Mouse (Mus musculus) T-helper 2 cell (primary cell): ENCODE results near the gene Cnst.
"Not testable (repeated sequence)": the region's sequence is repeated elsewhere in the genome, so short reads cannot be mapped to it uniquely, and the experiment has no call there.

Source experiments
- in situ Hi-C: fragments of 300-600 bp; cut with MboI, MseI; formaldehyde crosslinking; loops from one replicate; pipeline ENCODE4 v1.15.1; 2025; ENCODE audit warnings: high pct_unique_total_duplicates

The Cnst gene

DNA sequence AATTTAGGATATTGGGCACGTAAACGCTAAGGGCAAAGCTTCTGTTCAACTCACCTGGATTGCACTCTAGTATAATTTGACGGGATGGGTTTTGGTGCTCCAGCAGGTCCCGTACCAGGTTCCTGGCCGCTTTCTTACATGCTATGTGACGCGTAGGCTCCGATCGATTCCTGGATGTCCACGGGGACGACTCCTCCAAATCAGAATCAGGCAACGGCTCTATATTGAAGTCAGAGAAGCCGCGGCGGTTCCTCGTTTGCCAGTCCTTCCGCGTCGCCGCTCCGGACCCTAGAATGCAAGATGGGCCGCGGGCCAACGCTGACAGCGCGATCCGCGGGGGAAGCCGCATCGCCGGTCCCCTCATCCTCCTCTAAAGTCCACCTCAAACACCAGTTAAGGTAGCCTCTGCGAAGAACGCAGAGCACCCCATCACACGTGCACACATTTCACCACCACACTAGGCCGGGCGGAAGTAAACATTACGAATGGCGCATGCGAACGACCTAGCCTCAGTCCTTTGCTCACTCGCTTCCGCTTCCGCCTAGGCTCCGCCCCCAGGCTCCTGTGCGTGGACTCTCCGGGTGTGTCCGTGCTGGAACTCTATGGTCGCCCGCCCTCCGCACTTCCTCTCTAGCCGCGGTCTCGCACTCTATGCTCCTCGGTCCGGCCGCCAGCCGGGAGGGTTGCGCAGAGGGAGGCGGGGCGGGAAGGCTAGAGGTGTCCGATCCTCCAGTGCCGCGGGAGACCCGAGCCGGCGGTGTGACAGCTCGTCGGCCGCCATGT lies at the start of gene Cnst, which contains the start of gene Tfb2m:
Gene Cnst (plus strand): TSS at position 603 of the 783 bp plus-strand sequence.
Gene Tfb2m (minus strand): TSS at position 500 of the 783 bp plus-strand sequence.
- in situ Hi-C loops = not testable (repeated sequence)

DNA sequence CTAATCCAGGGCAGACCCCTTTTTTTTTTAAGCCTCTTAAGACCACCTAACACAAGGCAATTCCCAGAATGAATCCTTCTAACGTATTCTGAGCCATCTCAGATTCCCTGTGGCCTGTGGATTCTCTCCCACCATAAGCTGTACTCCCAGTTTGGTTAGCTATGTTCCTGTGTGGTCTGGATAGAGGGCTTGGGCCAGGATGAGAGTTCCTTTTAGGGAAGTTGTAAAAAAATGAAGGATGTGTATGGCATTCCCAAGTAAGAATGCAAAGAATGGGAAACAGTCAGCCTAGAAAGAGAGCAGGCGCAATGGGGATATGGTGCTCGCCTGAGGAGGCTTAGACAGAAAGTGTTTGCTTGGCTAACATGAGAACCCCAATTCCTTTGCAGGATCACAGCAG lies 46.9 kb upstream of the Cnst start:
- in situ Hi-C loops = no loop called here

DNA sequence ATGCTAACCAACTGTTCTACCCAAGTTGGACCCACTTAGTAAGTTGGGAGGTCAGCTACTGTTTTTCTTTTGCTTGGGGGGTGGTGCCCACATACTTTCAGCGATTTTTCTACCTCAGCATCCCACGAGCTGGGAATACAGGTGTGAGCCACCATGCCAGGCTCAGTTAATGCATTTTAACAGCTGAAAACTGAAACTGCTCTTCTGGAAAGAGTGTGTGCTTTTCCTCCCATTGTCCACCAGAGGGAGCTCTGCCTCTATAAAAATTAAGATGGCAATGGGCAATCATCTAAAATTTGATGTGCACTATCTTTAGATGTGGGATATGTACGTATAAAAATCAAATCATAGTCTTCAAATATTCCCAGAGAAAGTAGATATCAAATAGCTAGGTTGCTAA lies 43.6 kb upstream of the Cnst start:
- in situ Hi-C loops = no loop called here

DNA sequence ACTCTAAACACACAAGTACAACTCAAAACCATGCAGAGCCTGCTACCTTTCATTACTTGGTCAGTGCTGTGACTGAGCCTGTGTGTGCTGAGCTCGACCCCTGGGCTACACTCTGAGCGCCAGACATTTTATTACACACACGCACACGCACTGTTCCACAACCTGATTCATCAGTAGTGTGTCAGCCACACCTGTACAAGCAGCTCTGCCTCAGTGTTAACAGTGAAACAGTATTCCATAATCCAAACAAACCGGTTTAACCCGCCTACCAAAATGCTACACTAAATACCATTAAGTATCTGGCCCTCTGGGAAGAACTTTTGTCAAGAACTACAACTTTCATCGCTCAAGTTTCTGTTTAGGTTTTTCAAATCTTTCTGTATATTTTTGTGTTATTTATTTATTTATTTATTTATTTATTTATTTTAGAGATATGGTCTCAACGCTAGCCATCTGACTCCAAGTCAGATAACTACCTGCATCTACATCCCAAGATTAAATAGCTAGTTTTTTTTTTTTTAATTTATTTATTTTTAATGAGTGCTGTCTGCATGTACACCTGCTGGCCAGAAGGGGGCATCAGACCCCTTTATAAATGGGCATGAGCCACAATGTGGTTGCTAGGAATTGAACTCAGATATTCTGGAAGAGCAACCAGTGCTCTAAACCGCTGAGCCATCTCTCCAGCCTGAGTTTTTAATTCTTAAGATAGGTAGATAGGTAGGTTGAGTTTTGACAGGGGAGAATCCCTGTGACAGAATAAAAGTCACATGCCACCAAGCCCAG lies 39.4 kb upstream of the Cnst start:
- in situ Hi-C loops = loop anchor here (5.0 kb wide), 1 partner anchor 126 kb away; no protein-coding TSS in a partner anchor

DNA sequence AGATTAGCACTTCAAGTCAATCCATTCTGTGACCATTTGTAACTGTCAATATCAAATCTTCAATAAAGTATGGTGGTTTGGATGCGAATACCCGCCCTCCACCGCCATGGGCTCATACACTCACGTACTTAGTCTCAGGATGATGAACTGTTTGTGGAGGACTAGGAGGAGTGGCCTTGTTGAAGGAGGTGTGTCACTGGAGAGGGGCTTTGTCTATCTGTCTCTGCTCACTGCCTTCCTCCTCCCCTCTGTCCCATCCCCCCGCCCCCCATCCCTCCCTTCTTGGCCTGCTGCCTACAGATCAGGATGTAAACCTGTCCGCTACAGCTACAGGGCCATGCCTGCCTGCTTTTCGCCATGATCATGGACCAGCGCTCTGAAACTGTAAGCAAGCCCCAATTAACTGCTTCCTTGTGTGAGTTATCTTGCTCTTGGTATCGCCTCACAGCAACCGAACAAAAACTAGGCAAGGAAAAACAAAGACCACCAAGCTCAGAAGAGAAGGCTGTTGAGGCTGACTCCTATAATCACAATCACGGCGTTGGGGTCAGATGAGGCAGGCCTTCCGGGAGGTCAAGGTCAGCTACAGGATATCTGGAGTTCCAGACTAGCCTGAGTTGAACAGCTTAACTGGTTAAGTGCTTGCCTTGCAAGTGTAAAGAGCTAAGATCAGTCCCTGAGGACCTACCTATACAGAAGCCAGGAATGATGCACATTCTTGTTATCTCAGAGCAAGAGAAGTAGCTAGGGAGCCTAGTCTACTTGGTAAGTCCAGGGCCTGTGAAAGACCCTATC lies 35.4 kb upstream of the Cnst start:
- in situ Hi-C loops = no loop called here

DNA sequence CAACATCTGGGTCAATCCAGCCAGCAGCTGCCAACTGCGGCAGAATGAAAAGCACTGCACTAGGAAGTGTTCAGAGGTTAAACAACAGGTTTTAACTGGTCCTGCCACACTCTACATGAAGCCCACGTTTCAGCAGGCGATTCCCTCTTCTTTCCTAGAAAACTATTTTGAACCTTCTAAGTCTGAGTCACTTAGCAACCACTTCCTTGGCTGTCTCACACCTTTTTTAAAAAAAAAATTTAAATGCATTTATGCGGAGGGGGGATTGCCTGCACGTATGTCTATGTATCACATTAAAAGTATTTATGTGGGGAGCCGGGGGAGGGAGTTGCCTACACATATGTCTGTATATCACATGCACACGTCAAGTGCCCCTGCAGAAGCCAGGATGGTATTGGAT lies 34.3 kb upstream of the Cnst start:
- in situ Hi-C loops = no loop called here

DNA sequence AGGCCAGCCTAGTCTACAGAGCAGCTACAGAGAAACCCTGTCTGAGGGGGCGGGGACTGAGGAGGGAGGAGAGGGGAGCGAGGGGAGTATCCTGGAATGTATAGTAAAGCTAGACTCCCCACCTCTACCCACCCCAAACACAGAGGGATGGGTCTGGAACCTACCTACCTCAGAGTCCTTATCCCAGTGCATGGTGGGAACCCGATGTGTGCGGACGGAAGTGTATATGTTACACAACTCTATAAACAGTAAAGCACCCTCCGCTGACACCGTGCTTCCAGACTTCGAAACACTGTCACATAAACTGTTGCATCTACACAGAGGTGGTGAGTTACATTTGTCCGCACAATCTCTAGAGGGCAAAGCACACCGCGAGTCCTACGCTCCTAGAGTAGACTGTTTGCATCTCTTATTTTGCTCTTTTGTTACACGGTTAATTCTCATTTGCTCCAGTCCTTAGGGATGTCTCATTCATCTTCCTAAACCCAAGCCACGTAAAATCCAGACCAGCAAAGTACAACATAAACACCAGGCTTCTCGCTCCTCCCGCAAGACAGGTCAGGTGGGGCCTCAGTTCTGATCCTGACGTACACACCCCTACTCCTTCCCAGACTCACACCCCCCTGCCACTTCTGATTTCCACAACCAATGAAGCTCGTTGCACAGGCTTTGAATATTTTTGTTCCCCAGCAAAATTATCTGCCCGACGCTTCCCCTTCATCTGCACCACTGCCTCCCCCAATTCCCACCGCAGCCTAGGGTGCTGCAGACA lies 29.0 kb upstream of the Cnst start:
- in situ Hi-C loops = no loop called here

DNA sequence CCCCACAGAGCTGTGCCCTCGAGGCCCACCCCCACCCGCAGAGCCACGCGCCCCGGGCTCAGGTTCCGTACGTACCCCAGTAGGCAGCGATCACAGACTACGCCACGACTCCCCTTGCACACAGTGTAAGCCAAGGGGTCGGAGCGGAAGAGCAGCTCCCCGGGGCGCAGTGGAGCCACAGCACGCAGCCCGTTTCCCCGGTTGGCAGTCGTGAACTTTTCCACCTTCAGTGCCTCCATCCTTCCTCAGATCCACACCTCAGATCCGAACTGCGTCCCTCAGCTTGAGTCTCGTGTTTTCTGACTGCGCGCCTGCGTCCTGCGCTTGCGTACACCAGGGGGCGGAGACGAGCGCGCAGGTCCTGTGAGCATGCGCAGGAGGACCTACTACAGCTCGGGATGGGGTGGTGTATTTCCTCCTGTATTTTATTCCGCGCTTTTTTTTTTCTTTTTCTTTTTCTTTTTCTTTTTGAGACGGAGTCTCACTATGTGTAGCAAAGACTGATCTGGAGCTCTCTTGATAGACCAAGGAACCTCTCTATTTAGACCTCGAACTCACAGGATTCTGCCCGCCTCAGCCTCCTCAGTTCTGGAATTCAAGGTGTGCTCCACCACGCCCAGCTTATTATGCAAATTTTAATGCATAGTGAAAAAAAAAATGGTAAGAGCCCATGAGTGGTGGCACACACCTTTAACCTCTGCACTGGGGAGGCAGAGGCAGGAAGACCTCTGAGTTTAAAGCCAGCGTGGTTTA lies 28.3 kb upstream of the Cnst start, which contains the start of gene Smyd3:
Gene Smyd3 (minus strand): TSS at position 329 of the 753 bp plus-strand sequence.
- in situ Hi-C loops = no loop called here

DNA sequence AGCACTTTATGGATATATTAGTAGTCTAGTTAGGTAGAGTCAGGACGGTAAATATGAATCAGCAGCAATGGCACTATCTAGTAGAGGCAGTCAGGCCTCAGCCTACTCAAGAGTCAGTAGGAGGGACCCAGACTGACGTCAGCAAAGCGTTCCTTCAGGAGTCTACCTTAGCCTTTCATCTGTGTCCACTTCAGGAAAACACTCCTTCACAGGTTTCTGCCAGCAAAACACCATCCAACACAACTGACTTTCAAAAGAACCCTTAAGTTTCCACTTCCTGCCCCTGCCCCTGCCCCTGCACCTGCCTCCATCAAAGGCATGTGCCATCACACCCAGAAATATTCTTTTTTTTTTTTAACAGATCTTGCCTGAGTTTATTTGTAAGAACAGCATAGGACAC lies 26.3 kb upstream of the Cnst start:
- in situ Hi-C loops = loop anchor here (10.0 kb wide), 1 partner anchor 255 kb away; no protein-coding TSS in a partner anchor

DNA sequence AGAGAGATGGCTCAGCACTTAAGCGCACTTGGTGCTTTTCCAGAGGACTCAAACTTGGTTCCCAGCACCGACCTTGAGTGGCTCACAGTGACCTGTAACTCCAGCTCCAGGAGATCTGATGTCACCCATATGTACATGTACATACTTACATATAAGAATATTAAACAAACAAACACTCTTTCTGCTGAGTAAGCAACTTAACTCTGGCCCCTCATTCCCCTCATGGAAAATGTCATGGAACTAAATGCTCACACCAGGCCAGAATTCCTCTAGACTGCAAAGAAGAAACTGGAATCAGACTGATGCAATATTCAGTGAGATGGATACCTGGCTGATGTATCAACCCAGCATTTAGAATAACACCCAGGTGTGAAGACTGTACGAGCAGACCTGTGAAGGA lies 7.1 kb upstream of the Cnst start:
- in situ Hi-C loops = no loop called here

DNA sequence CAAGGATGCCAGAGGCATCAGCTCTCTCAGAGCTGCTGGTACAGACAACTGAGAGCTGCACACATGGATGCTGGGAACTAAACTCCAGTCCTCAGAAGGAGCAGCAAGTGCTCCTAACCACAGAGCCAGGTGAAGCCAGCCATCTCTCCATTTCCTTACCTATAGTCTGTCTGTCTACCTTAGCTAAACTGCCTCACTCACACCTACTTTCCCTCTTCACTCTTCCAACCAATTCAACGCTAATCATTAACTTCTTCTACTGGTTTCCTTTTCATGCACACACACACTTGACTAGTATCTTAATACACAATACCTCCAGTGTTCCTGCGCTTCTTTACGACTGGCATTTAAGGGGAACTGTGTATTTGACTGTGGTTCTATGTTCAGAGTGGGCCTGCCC lies 6.3 kb upstream of the Cnst start:
- in situ Hi-C loops = no loop called here

DNA sequence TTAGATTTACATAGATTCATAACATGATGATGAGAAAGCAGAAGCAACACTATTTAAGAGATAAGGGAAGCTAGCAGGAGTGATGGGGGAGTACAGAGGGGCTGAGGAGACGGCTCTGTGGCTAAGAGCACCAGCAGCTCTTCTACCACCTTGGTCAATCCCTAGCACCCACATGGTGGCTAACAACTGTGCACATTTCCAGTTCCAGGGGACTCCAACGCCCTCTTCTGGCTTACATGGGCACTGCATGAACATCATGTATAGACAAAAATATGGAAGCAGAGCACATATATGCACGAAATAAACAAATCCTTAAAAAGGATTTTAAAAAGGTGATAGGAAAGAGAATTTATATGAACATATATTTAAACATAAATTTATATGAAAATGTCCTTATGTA lies 4.7 kb upstream of the Cnst start:
- in situ Hi-C loops = no loop called here

DNA sequence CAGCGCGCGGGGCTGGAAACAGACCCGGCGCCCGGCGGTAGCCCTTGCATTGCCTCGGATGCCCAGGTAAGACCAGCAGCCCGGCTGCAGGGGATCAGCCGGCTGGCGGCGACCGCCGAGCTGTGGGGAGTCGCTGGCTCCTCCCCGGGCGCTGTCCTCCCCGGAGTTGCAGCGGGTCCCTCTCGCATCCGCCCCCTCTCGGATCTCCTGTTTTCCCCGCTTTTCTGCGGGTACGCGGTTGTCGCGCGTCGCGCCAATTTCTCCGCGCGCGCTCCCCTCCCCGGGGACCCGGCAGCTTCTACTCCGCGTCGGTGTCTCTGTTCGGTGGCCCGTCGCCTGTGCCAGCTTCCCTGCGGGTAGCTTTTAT lies 364 bp downstream of the Cnst start:
- in situ Hi-C loops = no loop called here

DNA sequence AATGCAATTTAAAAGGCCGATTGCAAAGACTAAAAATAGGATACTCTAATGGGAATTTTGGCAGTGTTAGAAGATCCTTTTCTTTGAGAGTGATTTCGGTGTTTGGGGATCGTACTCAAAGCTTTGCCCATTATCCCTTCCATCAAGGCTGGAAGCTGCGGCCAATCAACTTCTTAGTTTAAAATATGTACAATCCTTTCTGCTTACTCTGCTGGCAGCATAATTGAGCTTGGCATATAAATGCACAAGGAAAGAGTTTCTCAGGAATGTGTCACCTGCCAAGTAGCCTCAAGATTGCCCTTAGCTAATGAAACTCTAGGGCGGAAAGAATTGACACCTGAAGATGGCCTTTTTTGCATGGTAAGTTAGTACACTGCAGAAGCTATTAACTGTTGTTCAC lies 1.0 kb downstream of the Cnst start:
- in situ Hi-C loops = no loop called here

DNA sequence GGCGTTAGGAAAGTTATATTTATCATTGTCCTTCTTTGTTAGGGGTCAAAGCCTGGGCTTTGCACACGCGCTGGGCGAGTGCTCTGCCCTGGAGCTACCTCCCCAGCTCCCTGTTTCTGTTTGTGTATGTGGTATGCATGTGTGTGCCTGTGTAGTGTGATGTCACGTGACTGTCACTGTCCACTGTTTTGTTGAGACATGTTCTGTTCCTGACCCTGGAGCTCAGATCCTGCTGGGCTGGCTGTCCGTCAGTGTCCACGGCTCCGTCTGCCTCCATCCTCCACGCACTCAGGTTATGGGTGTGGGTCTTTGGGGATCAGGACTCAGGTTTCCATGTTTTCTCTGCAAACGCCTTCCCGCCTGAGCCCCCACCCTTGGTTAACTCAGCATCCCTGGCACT lies 2.0 kb downstream of the Cnst start:
- in situ Hi-C loops = no loop called here

DNA sequence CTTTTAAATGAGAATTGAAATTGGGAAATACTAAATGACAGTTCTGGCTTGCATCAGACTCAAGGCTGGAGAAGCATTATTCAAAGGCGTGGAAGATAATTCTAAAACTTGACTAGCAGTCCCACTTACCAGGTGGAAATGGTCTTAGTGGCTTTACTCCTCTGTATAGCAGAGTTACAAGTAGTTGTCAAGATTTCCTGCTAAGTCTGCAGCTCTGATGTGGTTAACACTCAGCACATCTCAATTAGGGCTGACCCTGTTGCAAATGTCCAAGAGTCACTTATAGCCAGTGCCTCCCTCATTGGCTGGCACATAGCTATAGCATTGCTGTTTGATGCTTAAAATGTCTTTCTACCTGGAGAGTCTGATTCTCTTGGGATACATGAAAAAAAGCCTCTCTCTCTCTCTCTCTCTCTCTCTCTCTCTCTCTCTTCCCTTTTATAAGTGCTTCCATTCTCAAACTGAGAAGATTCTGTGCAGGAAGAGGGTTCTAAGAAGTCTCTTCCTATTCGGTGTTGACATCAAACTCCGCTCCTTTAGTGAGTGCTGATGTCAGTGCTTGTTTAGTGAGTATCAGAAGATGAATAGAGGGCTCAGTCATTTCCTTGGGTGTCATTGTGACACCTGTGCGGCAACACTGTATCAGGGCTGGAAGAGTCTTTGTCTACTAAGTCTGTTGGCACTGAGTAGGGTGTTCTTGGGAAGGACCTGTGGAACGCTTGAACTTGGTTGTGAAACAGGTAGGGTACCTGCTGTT lies 3.0 kb downstream of the Cnst start:
- in situ Hi-C loops = no loop called here

DNA sequence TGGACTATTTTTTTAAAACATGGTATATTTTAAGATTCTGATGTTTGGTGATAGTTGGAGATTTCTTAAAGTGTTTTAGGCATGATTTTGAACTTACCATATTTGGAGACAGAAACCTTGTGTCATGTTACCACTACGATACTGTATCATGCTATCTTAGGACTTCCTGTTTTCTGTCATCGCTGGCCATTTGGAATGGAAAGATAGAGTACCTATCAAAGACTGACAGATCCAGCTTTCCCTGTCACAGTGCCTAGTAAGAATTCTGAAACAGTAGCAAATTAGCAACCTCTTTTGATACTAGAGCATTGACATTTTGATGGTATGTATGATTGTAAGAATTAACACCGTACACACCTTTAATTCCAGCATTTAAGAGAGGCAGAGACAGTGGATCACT lies 5.2 kb downstream of the Cnst start:
- in situ Hi-C loops = no loop called here

DNA sequence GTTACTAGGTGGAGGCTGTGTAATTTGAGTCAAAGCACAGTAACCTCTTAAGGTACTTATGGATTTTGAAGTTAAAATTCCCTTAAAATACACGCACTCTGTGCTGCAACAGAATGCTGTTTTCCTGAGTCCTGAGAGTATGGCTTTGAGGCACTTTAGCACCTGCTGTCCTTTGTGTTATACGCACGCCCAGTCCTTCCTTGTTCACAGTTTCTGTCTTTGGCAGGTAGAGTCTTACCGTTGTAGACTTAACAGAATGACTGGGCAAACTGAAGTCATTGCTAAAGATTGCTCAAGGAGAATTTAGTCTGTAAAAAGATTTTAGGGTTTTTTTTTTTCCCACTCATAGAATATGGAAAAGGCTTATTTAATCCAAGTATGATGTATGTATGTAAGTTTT lies 5.8 kb downstream of the Cnst start:
- in situ Hi-C loops = no loop called here

DNA sequence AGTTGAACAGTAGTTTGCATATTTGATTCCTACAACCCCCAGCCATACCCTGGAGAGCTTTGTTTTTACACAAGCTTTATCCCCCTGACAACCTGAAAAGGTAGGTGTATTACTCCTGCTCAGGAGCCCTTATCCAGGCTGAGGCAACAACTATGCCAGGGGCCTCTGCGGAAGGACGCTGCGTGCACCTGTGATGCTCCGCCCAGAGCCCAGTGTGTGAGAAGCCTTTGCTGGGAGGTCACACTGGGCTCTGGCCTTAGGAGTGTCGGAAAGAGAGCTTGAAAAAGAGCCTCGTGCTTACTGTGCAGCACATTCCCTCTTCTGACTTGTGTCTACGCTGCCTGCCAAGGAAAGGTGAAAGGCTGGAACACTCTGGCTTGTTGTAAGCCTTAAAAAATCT lies 6.6 kb downstream of the Cnst start:
- in situ Hi-C loops = no loop called here
